Mouse (Mus musculus) ES-Bruce4 (cell line): ENCODE measurements around the gene Heatr5b.

ENCODE experiments used
- CTCF ChIP-seq: IDR thresholded peaks from one replicate; pipeline ENCODE4 v1.8.1; 2011; ENCODE audit warnings: low read depth, low read length
- EP300 ChIP-seq: IDR thresholded peaks from 2 replicates; pipeline ENCODE4 v1.6.1; 2011; ENCODE audit warnings: low read depth, low read length; ENCODE audit not compliant: insufficient read depth

- TF ChIP-seq CTCF: no peak
- TF ChIP-seq EP300: no peak
Observed at GRCm38 (mm10) chr17:78710258-78710657, 124.9 kb downstream of the Heatr5b start.
